Mouse (Mus musculus) hematopoietic stem cell, adult 5-6 weeks (primary cell): ENCODE data around the gene Dlg2. TPM values are rescaled to one million over a fixed set of nuclear protein-coding genes. Genes with fewer than 3 reads are reported as not detected.

ENCODE experiments used
- ATAC-seq, 2 experiments: fragments of 125-278 bp in 1 of 2; replicated peaks in 1 of 2; 2 replicates each; pipeline ENCODE4 v1.8.0; 2016 to 2017; ENCODE audit warnings: inconsistent platforms in 2 of 2, mild to moderate bottlenecking in 2 of 2, moderate number of reproducible peaks in 2 of 2, low read depth in 1 of 2, moderate TSS enrichment in 1 of 2; ENCODE audit not compliant: low FRiP score in 2 of 2, poor library complexity in 2 of 2, severe bottlenecking in 2 of 2, insufficient read depth in 1 of 2, low TSS enrichment in 1 of 2
- total RNA-seq: library from RNA; stranded (forward); fragments of 172-1452, 232-1000 nt; gene quantifications from 2 replicates; pipeline ENCODE4 v1.2.3, GENCODE M21; 2017

Gene Dlg2
- total RNA-seq, 1 experiment from 2014 or later = 3.8 TPM

- ATAC-seq = no peak
These were observed 682.7 kb downstream of the Dlg2 start for GRCm38 (mm10) chr7:91159144-91159543.

GRCm38 (mm10) chr7:91161643-91162175 lies 685.2 kb downstream of the Dlg2 start:
- no peak for ATAC-seq

GRCm38 (mm10) chr7:91173560-91173959 lies 697.1 kb downstream of the Dlg2 start:
- no peak for ATAC-seq

- no peak for ATAC-seq
These were observed 711.7 kb downstream of the Dlg2 start for GRCm38 (mm10) chr7:91188211-91188610.

GRCm38 (mm10) chr7:91199372-91199771 lies 722.9 kb downstream of the Dlg2 start:
- no peak for ATAC-seq

GRCm38 (mm10) chr7:91208083-91208852 lies 731.8 kb downstream of the Dlg2 start:
- no peak for ATAC-seq

DNA sequence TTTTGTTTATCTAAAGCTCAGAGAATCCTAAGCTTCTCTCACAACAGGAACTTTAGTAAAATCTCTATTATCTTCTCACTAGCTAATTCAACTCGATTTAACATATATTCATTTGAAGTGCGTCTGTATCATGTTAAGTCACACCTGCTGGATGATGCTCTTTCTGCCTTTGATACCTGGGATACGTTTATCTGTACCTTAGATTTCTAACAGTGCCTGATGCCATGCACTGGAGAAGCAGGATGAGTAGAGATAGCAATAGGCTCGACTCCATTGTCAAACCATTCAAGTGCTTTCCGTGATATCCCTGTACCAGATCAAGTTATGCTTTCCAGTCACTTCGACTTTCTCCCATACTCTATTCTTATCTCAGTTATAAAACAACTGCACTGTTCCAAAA lies 732.5 kb downstream of the Dlg2 start:
- no peak for ATAC-seq

- no peak for ATAC-seq
These were observed 735.8 kb downstream of the Dlg2 start for GRCm38 (mm10) chr7:91212236-91212635.

- no peak for ATAC-seq
These were observed 738.4 kb downstream of the Dlg2 start for GRCm38 (mm10) chr7:91214921-91215320.

DNA sequence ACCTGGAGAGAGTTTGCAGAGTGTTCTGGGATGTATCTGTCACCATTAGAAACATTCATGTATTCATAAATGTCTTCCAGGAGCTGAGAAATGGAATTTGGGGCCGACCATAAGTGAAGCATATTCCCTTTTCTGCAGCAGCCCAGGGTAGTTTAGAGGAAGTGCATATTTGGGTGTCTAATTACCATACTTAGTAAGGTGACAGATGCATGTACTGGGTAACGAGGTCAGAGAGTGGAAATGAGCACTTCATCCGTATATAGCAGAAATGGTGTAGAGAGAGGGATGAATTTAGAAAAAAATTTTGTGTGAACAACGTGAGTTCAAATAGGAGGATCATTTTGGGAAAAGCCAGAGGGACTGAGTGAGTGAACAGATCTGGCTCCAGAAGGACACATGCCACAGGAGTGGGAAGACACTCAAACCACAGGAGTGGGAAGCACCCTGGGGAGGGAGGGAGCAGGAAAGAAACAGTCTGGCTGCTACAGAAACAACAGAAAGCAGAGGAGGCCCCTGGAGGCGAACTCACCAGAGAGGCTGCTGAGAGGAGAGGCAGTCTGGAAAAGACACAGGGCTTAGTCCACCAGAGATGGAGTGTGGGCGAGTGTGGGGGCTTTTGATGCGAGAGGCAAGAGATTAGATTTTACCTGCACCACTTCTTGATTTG lies 742.0 kb downstream of the Dlg2 start:
- no peak for ATAC-seq

GRCm38 (mm10) chr7:91226442-91226841 lies 750.0 kb downstream of the Dlg2 start:
- ATAC-seq = peak; percentile 92

GRCm38 (mm10) chr7:91241718-91242117 lies 765.2 kb downstream of the Dlg2 start:
- ATAC-seq = no peak

DNA sequence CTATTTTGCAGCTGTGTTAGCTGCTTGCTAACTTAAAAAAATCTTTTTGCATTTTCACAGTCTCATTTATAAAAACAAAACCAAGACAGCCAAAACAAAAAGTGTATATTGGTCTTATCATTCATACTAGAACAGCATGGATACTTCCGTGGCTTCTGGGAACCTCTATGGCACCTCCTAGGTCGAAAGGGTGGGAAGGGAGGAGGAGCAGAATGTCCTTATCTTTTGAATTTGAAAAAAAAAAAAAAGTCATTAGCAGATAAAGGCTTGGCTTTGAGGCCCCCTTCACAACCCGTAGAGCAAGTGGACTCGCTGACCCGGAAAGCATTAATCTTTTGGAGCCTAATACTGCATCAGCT lies 785.2 kb downstream of the Dlg2 start:
- ATAC-seq = no peak

DNA sequence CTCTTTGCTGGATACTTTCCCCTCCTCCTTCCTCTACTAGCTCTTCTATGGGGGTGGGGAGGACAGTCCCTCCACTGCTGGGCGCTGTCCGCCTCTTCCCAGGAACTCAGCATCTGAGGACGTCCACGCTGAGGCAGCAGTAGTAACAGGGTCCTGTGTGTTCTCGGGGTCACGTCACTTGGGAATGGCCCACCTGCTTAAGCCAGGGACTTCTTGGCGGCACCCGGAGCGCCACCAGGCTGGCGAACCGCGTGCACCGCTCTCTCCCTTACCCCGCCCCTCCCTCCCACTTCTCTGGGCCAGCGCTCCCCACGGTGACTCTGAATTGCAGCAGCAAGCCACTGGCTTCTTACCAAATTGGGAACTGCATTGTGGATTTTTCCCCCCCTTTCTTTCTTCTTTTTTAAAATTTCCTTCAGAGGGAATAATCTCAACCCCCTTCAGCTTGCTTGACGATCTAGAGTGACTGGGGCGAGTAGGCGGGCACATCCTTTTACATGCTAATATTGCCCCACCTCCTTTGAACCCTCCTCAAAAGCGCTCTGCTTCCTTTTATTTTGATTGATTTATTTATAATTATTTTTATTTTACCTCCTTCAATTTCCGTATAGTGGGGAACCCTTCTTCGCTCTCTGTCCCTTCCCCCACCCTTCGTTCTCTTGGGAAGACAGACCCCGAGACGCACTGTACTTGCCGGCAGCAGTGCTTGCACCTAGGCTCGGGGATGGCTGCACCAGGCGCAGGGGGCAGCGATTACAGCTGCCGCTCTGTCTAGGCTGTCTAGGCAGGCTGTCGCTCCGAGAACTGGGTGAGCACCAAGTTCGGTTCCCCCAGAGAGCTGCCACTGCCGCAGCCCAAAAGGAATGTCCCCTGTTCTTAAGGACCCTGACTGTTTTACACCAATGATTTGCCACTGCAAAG lies 785.8 kb downstream of the Dlg2 start:
- ATAC-seq = peak; percentile 43 to 75

DNA sequence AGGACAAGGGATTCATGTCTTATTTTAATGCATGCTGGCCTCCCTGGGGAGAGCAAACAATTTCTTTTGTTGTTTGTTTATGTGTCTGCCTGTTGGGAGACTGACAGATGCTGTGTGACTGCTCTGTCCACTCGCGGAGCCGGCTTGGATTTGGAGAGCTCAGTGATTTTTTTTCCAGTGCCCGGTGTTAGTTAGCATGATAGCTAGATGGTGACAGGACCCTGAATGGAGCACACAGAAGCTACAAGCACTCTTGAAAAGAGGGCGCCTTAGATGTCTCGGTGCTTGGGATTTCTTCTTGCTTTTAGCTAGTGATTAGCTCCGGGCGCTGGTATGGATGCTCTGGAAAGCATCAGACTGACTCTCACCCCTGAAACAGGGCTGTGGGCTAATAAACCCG lies 786.5 kb downstream of the Dlg2 start:
- ATAC-seq = no peak

GRCm38 (mm10) chr7:91267764-91268163 lies 791.3 kb downstream of the Dlg2 start:
- 0 out of 4 replicates have a peak, but pooled peaks of 1 of the 2 experiments have one; percentile 22 for ATAC-seq

GRCm38 (mm10) chr7:91284167-91284566 lies 807.7 kb downstream of the Dlg2 start:
- no peak for ATAC-seq

- ATAC-seq = no peak
These were observed 811.9 kb downstream of the Dlg2 start for GRCm38 (mm10) chr7:91288324-91288723.
